ENCODE assay signal across 22 mouse cellular contexts in the genomic region with DNA sequence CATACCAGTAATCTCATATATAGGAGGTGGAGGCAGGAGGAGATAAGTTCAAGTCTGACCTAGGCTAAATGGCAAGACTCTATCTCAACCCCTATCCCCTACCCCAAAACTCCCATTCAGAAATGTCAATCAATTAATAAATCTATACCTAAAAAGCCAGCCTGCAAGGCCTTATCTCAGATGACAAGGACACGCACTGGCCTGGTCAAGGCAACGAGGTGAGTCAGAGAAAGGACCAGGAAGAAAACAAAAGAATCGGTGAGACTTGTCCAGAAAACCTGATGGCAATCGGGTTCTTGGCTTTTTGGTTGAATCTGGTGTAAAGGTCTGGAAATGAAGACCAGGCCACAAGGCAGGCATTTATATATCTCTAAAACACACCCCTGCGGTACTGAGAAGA. TPM values are rescaled to one million over a fixed set of nuclear protein-coding genes. Genes with fewer than 3 reads are reported as not detected.
A peak's percentile ranks its signal among the peaks of the same experiment; 100 is the strongest.
DNase-seq lines count a peak whose midpoint lies in the region; ATAC-seq and TF ChIP-seq lines count a peak whose summit lies in the region.
"Had no signal": no experiment of that assay in that cellular context is flagged by ENCODE, and none has a peak within 500 bp of the region (broad histone marks: within the 10 kb centered on the region; RNA-seq: fewer than 3 reads in every experiment).

No protein-coding gene starts in this region.

- H3K9me3 ChIP-seq in intestine, embryonic 15.5 days: no peaks in the 10 kb centered on the region
- H3K9me3 ChIP-seq in intestine, postnatal 0 days (ENCODE audit: control insufficient read depth): no peaks in the 10 kb centered on the region
- no peaks in the 10 kb centered on the region for H3K9me3 ChIP-seq in limb, embryonic 12.5 days
- no peaks in the 10 kb centered on the region for H3K9me3 ChIP-seq in liver, postnatal 0 days (ENCODE audit: low read length)
- H3K9me3 ChIP-seq: forebrain, embryonic 15.5 days; hindbrain, embryonic 10.5 days; lung, embryonic 15.5 days; neural tube, embryonic 13.5 days had no signal

- no peak overlapping the region for H3K9ac ChIP-seq in intestine, embryonic 15.5 days
- H3K9ac ChIP-seq in intestine, postnatal 0 days (ENCODE audit: low read depth, low read length): no peak overlapping the region
- H3K9ac ChIP-seq in limb, embryonic 12.5 days (replicated peaks): no peak overlapping the region
- H3K9ac ChIP-seq in liver, postnatal 0 days (replicated peaks): peak overlapping the region; percentile 76; the same call in 1 of the 2 replicates
- H3K9ac ChIP-seq: forebrain, embryonic 15.5 days had no signal

- TF ChIP-seq CTCF in intestine, postnatal 0 days (IDR thresholded peaks at IDR 0.05; ENCODE audit: low read depth): no peak
- no peak for TF ChIP-seq CTCF in liver, postnatal 0 days (IDR thresholded peaks at IDR 0.05; ENCODE audit: low read depth)

- DNase-seq in adrenal gland, adult 2 months: peak; percentile 71
- no peak for DNase-seq in adrenal gland, postnatal 25 days
- no peak for DNase-seq in liver, postnatal 0 days
- no peak for DNase-seq in ovary, postnatal 36 days (ENCODE audit: low spot score)
- no peak for DNase-seq in testis, postnatal 14 days (ENCODE audit: low spot score)
- DNase-seq: cerebellum, adult 2 months; gastrocnemius, postnatal 25 days; heart, adult 2 months; kidney, adult 9 months; kidney, postnatal 36 days; left cerebral cortex, postnatal 4 days; lung, postnatal 4 days; thymus, postnatal 25 days had no signal

- 88% methylated on average over 5 of the region's 5 CpGs for WGBS in intestine, embryonic 15.5 days
- WGBS in intestine, postnatal 0 days: 85% methylated on average over 5 of the region's 5 CpGs
- WGBS in limb, embryonic 12.5 days: 97% methylated on average over 5 of the region's 5 CpGs
- WGBS in liver, postnatal 0 days (ENCODE audit: insufficient replicate concordance): 81% methylated on average over 5 of the region's 5 CpGs

- no peak overlapping the region for H3K27ac ChIP-seq in intestine, embryonic 15.5 days
- no peak overlapping the region for H3K27ac ChIP-seq in intestine, postnatal 0 days (ENCODE audit: low read depth, low read length)
- no peak overlapping the region for H3K27ac ChIP-seq in limb, embryonic 12.5 days
- H3K27ac ChIP-seq in liver, postnatal 0 days (ENCODE audit: low read depth): no peak overlapping the region
- H3K27ac ChIP-seq: forebrain, embryonic 15.5 days; heart, adult 2 months; hindbrain, embryonic 10.5 days; lung, embryonic 15.5 days; neural tube, embryonic 13.5 days had no signal

- no peak for ATAC-seq in intestine, embryonic 15.5 days
- ATAC-seq in intestine, postnatal 0 days: no peak
- ATAC-seq in limb, embryonic 12.5 days (ENCODE audit: insufficient number of reproducible peaks, insufficient read depth, low FRiP score, low TSS enrichment, low read depth): no peak
- ATAC-seq in liver, postnatal 0 days: no peak
- ATAC-seq: CD4-positive, CD25-positive, alpha-beta regulatory T cell, adult 4 months; forebrain, embryonic 15.5 days had no signal

- H3K4me1 ChIP-seq in intestine, embryonic 15.5 days (replicated peaks): peaks cover 11% of the 10 kb centered on the region
- no peaks in the 10 kb centered on the region for H3K4me1 ChIP-seq in intestine, postnatal 0 days (replicated peaks; ENCODE audit: control insufficient read depth, insufficient read depth, low read length)
- peaks cover 18% of the 10 kb centered on the region for H3K4me1 ChIP-seq in limb, embryonic 12.5 days (replicated peaks)
- peaks cover 47% of the 10 kb centered on the region for H3K4me1 ChIP-seq in liver, postnatal 0 days (ENCODE audit: insufficient read depth)

- H3K4me2 ChIP-seq in intestine, embryonic 15.5 days (replicated peaks): 0 out of 2 replicates have a peak overlapping the region, but pooled peaks have one; percentile 69
- no peak overlapping the region for H3K4me2 ChIP-seq in intestine, postnatal 0 days (replicated peaks; ENCODE audit: low read depth)
- no peak overlapping the region for H3K4me2 ChIP-seq in limb, embryonic 12.5 days
- H3K4me2 ChIP-seq in liver, postnatal 0 days (ENCODE audit: low read depth, low read length): peak overlapping the region; percentile 81; the same call in 1 of the 2 replicates
- H3K4me2 ChIP-seq: midbrain, embryonic 11.5 days had no signal

- no peak overlapping the region for H3K4me3 ChIP-seq in intestine, embryonic 15.5 days (replicated peaks)
- H3K4me3 ChIP-seq in intestine, postnatal 0 days (ENCODE audit: low read depth, low read length): no peak overlapping the region
- H3K4me3 ChIP-seq in limb, embryonic 12.5 days (replicated peaks): 0 out of 2 replicates have a peak overlapping the region, but pooled peaks have one; percentile 71
- no peak overlapping the region for H3K4me3 ChIP-seq in liver, postnatal 0 days (ENCODE audit: low read depth, low read length)
- H3K4me3 ChIP-seq: forebrain, embryonic 15.5 days; heart, adult 2 months had no signal

- H3K36me3 ChIP-seq in intestine, embryonic 15.5 days: peaks cover 13% of the 10 kb centered on the region
- peaks cover 43% of the 10 kb centered on the region for H3K36me3 ChIP-seq in intestine, postnatal 0 days (ENCODE audit: control insufficient read depth, insufficient read depth)
- H3K36me3 ChIP-seq in limb, embryonic 12.5 days: peaks cover 57% of the 10 kb centered on the region
- peaks cover 26% of the 10 kb centered on the region for H3K36me3 ChIP-seq in liver, postnatal 0 days (replicated peaks; ENCODE audit: insufficient read depth, low read length)

- H3K27me3 ChIP-seq in intestine, embryonic 15.5 days (replicated peaks): no peaks in the 10 kb centered on the region
- H3K27me3 ChIP-seq in intestine, postnatal 0 days (replicated peaks; ENCODE audit: control insufficient read depth, insufficient read depth, low read length): no peaks in the 10 kb centered on the region
- no peaks in the 10 kb centered on the region for H3K27me3 ChIP-seq in limb, embryonic 12.5 days
- H3K27me3 ChIP-seq in liver, postnatal 0 days (ENCODE audit: insufficient read depth, low read length): no peaks in the 10 kb centered on the region
- H3K27me3 ChIP-seq: forebrain, embryonic 15.5 days; lung, embryonic 15.5 days; neural tube, embryonic 13.5 days had no signal

- no peak for TF ChIP-seq EP300 in liver, postnatal 0 days (IDR thresholded peaks at IDR 0.05; ENCODE audit: low read depth)

RNA-seq across cellular contexts. Expression of a gene that starts 1.9 kb away (rescaled TPM):
- 100 to 1,000 TPM; 538 to 652 TPM for total RNA-seq in adrenal gland, adult 2 months (2021)
- polyA plus RNA-seq in adrenal gland, adult 2 months (2012; rRNA removed): 1,033 and 1,131 TPM in 2 replicates
- 483 and 599 TPM in 2 replicates for total RNA-seq in adrenal gland, postnatal 25 days (2021)
- 314 and 350 TPM in 2 replicates for polyA plus RNA-seq in intestine, embryonic 15.5 days (2015; fragmentation: Nextera tagmentation; extraction: Ambion mirVana)
- polyA plus RNA-seq in intestine, postnatal 0 days (2015; fragmentation: Nextera tagmentation; extraction: Ambion mirVana): 165 and 173 TPM in 2 replicates
- 215 and 217 TPM in 2 replicates for polyA plus RNA-seq in limb, embryonic 12.5 days (2016; fragmentation: Nextera tagmentation; extraction: Ambion mirVana)
- polyA plus RNA-seq in liver, postnatal 0 days (2015; fragmentation: Nextera tagmentation; extraction: Ambion mirVana): 258 and 261 TPM in 2 replicates

RNA-seq across cellular contexts. Expression of a gene that starts 29.6 kb away (rescaled TPM):
- 1 to 10 TPM; 2.4 to 2.9 TPM for total RNA-seq in adrenal gland, adult 2 months (2021)
- 3.5 and 4.5 TPM in 2 replicates for polyA plus RNA-seq in adrenal gland, adult 2 months (2012; rRNA removed)
- 2.7 and 4.2 TPM in 2 replicates for total RNA-seq in adrenal gland, postnatal 25 days (2021)
- polyA plus RNA-seq in intestine, embryonic 15.5 days (2015; fragmentation: Nextera tagmentation; extraction: Ambion mirVana): 2.5 and 2.6 TPM in 2 replicates
- polyA plus RNA-seq in intestine, postnatal 0 days (2015; fragmentation: Nextera tagmentation; extraction: Ambion mirVana): 0.33 and 0.46 TPM in 2 replicates
- polyA plus RNA-seq in limb, embryonic 12.5 days (2016; fragmentation: Nextera tagmentation; extraction: Ambion mirVana): 6.4 and 7.5 TPM in 2 replicates
- polyA plus RNA-seq in liver, postnatal 0 days (2015; fragmentation: Nextera tagmentation; extraction: Ambion mirVana): 0.56 and 0.71 TPM in 2 replicates

RNA-seq across cellular contexts. Expression of a gene that starts 43.7 kb away (rescaled TPM):
- total RNA-seq in adrenal gland, adult 2 months (2021): 100 to 1,000 TPM; 149 to 195 TPM
- polyA plus RNA-seq in adrenal gland, adult 2 months (2012; rRNA removed): 190 and 196 TPM in 2 replicates
- total RNA-seq in adrenal gland, postnatal 25 days (2021): 140 and 156 TPM in 2 replicates
- polyA plus RNA-seq in intestine, embryonic 15.5 days (2015; fragmentation: Nextera tagmentation; extraction: Ambion mirVana): 187 and 189 TPM in 2 replicates
- polyA plus RNA-seq in intestine, postnatal 0 days (2015; fragmentation: Nextera tagmentation; extraction: Ambion mirVana): 59.5 and 67.4 TPM in 2 replicates
- 222 and 224 TPM in 2 replicates for polyA plus RNA-seq in limb, embryonic 12.5 days (2016; fragmentation: Nextera tagmentation; extraction: Ambion mirVana)
- 61.2 and 68.4 TPM in 2 replicates for polyA plus RNA-seq in liver, postnatal 0 days (2015; fragmentation: Nextera tagmentation; extraction: Ambion mirVana)

Comparison
In these comparisons a context has a peak if more than half of its experiments do, and no peak if none do; other contexts are left out.
1. H3K4me2 ChIP-seq: peak in intestine, embryonic 15.5 days (single experiment) and liver, postnatal 0 days (single experiment); none in intestine, postnatal 0 days (single experiment) and limb, embryonic 12.5 days (single experiment).